Mouse (Mus musculus) spleen, adult 12 weeks (tissue): ENCODE data around the gene Hnrnpu.
"Not testable (repeated sequence)": the region's sequence is repeated elsewhere in the genome, so short reads cannot be mapped to it uniquely, and the experiment has no call there.

Experiments
- DNase-seq: peaks from one replicate; pipeline ENCODE4 v3.0.0; 2022; ENCODE audit warnings: low spot score

Hnrnpu gene

GRCm38 (mm10) chr1:178337551-178338317 lies at the start of gene Hnrnpu:
TSS of gene Hnrnpu (minus strand) at chr1:178337797.
- peak; percentile 94 for DNase-seq

- DNase-seq, result no peak
Measured at GRCm38 (mm10) chr1:178382165-178382564, 44.6 kb upstream of the Hnrnpu start.

GRCm38 (mm10) chr1:178379224-178379623 lies 41.6 kb upstream of the Hnrnpu start:
- DNase-seq, result no peak

- DNase-seq, result no peak
Measured at GRCm38 (mm10) chr1:178378115-178378514, 40.5 kb upstream of the Hnrnpu start.

DNA sequence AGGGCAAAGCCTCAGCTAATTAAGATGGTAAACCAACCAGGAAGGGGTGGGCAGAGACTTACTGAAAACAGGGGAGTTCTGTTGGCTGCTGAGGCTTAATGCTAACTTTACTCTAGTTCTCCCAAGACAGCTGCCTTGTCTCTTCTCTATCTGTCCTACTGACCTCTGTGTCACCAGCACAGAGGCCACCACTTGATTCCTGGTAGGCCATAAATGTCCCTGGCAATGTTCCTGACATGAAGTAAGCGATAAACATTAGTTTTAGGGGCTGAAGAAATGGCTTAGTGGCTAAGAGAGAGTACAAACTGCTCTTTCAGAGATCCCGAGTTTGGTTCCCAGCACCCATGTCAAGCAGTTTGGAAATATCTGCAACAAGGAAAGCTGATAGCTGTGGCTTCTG lies 39.3 kb upstream of the Hnrnpu start:
- no peak for DNase-seq

DNA sequence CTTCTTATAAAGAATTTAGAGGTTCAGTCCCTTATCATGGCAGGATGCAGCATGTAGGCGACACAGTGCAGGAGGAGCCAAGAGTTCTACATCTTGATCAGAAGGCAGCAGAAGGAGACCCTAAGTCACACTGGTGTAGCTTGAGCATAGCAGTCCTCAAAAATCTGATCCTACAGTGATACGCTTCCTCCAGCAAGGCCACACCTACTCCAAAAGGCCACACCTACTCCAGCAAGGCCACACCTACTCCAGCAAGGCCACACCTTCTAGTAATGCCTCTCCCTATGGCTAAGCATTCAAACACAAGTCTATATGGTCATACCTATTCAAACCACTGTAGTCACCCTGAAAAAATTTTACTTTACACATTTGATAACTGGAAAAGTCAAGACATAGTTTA lies 38.5 kb upstream of the Hnrnpu start:
- peak; percentile 15 for DNase-seq

DNA sequence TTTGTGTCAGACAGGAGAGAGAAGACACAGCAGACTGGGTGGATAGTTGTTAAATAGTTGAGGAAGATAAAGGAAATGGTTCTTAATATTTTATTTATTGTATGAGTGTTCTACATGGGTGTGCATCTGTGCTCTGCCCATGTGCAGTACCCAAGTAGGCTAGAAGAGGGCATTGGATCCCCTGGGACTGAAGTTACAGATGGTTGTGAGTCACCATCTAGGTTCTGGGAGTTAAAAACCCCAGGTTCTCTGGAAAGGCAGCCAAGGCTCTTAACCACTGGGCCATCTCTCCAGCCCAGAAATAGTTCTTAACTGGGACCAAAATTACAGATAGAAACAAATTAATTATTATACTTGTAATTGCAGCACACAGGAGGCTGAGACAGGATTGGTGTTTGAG lies 37.8 kb upstream of the Hnrnpu start:
- DNase-seq, result no peak

DNA sequence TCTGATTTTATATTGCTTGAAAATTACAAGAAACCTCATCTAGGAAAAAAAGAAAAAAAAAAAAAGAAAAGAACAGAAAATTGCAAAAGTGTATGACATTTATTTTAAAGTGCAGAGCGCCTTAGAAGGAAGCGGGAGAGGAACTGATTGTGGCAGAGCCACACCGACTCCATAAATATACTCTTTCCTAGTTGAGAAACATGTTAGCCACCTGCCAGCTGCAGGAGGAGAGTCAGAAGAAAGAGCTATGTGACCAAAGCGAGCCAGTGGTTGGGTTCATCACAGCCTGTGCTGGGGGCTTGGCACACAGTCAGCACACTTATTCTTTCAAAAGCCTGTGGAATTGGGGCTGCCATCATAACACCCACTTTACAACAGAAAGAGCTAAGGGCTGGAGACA lies 35.1 kb upstream of the Hnrnpu start:
- DNase-seq, result no peak

- no peak for DNase-seq
Measured at GRCm38 (mm10) chr1:178369272-178369651, 31.7 kb upstream of the Hnrnpu start.

- DNase-seq, result peak; percentile 79
Measured at GRCm38 (mm10) chr1:178368548-178369271, 31.1 kb upstream of the Hnrnpu start.

- no peak for DNase-seq
Measured at GRCm38 (mm10) chr1:178368121-178368520, 30.5 kb upstream of the Hnrnpu start.

GRCm38 (mm10) chr1:178365171-178365570 lies 27.6 kb upstream of the Hnrnpu start:
- no peak for DNase-seq

DNA sequence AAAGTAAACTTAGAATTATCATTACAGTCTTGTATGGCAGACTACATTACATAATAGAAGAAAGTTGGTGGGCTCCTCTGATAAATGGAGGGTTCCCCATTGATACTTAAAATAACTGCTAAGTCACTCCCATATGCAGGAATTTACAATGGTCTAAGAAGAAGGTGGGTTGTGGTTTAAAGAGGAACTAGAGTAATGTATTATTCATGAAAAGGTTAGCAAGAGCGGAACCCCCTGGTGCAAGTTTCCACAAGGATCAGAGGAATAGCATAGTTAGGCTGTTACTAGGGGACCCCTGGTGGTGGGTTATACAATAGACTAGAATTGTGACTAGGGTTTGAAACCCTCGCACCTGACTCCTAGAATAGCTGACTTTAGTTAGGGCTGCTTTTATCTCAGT lies 23.1 kb upstream of the Hnrnpu start:
- DNase-seq, result no peak

- no peak for DNase-seq
Measured at GRCm38 (mm10) chr1:178360264-178360663, 22.7 kb upstream of the Hnrnpu start.

GRCm38 (mm10) chr1:178357776-178358710 lies 20.4 kb upstream of the Hnrnpu start:
- no peak for DNase-seq

- no peak for DNase-seq
Measured at GRCm38 (mm10) chr1:178354576-178354975, 17.0 kb upstream of the Hnrnpu start.

GRCm38 (mm10) chr1:178351643-178352042 lies 14.0 kb upstream of the Hnrnpu start:
- DNase-seq, result no peak

- DNase-seq, result no peak
Measured at GRCm38 (mm10) chr1:178350792-178351191, 13.2 kb upstream of the Hnrnpu start.

DNA sequence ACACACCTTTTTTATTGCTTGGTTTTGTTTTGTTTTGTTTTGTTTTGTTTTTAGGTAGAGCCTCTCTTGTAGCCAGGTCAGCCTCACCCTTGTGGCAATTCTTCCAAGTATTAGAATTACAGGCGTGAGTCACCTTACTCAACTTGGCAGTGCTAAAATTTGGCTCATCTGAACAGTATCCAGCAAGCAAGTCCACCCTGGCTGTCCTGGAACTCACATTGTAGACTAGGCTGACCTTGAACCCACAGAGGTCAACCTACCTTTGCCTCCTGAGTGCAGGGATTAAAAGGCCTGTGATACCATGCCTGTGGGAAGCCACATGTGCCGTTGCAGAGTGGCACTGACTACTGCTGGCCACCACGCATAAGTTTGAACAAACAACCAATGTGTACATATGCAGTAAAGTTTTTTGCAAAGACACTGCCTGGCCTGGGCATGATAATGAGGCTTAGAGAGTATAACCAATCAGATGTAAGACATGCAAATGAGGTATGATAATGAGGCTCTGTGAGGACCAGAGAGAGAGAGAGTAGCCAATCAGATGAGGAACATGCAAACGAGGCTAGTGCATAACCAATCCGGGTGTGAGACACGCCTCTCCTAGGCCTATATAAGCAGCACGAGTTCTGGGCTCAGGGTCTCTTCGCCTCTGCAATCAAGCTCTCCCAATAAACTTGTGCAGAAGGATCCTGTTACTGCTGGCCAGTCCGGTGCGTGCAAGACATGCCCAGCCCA lies 6.6 kb upstream of the Hnrnpu start:
- not testable (repeated sequence) for DNase-seq

- DNase-seq, result no peak
Measured at GRCm38 (mm10) chr1:178342612-178343011, 5.0 kb upstream of the Hnrnpu start.

- DNase-seq, result no peak
Measured at GRCm38 (mm10) chr1:178342063-178342462, 4.5 kb upstream of the Hnrnpu start.

DNA sequence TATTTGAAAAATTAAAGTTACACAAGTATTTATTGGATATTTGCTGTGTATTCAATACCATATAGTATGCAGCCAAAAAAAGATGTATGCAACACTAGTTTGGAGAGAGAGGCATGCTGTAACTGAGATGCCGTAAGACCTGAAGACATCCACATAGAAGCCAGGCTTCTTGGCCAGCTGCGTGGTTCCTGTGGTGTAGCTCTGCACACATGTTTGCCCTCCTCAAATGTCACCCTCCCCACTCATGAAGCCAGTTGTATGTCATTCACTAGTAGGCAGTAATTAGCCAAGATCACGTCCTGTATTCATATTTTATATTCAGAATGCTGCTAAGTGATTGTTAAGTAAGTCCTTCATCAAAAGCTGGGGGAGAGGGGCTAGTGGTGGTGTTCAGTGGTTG lies 3.8 kb upstream of the Hnrnpu start:
- no peak for DNase-seq
